Mouse (Mus musculus): ENCODE measurements around the gene Olfr1413. TPM values are rescaled to one million over a fixed set of nuclear protein-coding genes. Genes with fewer than 3 reads are reported as not detected.

The Olfr1413 gene
- total RNA-seq (2021): not detected
- long read RNA-seq, experiment 1: 0 reads
- long read RNA-seq, experiment 2: 0 reads

GRCm38 (mm10) chr1:92571022-92571421 is at the start of gene Olfr1413:
Olfr1413 (plus strand) TSS chr1:92571322.
- intact Hi-C loops (cut with DNase I): no loop called here
- DNase-seq: no peak

GRCm38 (mm10) chr1:92521376-92521775 is 49.7 kb upstream of the Olfr1413 start:
- intact Hi-C loops (cut with DNase I): loop anchor here (2.0 kb wide), 1 partner anchor 89 kb away; no protein-coding TSS in a partner anchor
- DNase-seq: no peak

- intact Hi-C loops (cut with DNase I): no loop called here
- DNase-seq: no peak
Observed at GRCm38 (mm10) chr1:92523764-92524163, 47.4 kb upstream of the Olfr1413 start.

- intact Hi-C loops (cut with DNase I): no loop called here
- no peak for DNase-seq
Observed at GRCm38 (mm10) chr1:92536972-92537371, 34.1 kb upstream of the Olfr1413 start.

DNA sequence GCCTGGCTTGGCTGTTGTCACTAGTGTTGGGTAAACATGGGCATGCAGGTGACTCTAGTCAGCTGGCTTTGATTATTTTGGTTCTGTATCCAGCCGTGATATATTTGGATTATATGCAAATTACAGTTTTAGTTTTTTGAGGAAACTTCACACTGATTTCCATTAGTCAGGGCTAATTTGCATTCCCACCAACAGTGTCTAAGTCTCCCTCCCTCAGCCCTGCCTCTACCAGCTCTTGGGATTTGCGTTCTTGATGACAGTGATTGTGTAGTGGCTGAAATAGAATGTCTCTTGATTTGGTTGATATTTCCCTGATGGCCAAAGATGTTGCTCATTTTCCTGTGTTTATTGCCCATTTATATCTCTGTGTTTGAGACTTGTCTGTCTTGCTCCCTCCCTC is 32.1 kb upstream of the Olfr1413 start:
- intact Hi-C loops (cut with DNase I): no loop called here
- no peak for DNase-seq

DNA sequence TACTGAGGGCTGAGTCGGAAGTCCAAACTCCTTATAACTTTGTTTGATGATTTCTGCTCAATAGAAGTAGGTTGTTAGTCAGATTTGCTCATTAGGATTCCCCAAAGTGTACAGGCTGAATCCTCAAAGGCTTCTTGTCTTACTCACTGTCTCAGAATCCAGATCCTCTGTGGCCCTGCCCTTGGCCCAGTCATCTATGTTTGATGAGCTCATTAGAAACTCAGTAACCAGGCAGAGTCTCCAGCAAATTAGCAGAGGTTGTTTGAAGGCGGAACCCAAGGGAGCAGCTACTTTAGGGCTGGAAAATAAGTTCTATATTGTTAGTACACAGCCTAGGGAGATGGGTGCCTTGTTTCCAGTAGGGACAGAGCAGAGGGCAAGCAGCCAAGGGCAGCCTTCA is 25.2 kb upstream of the Olfr1413 start:
- intact Hi-C loops (cut with DNase I): no loop called here
- no peak for DNase-seq

- no peak for DNase-seq
- intact Hi-C loops (cut with DNase I): no loop called here
Observed at GRCm38 (mm10) chr1:92585479-92585878, 14.4 kb downstream of the Olfr1413 start, which contains the start of gene Olfr1412. Olfr1412 (plus strand) TSS chr1:92585779.

- intact Hi-C loops (cut with DNase I): no loop called here
- DNase-seq: no peak
Observed at GRCm38 (mm10) chr1:92594111-92594510, 23.0 kb downstream of the Olfr1413 start, which contains the start of gene Olfr1411. Olfr1411 (plus strand) TSS chr1:92594411.

DNA sequence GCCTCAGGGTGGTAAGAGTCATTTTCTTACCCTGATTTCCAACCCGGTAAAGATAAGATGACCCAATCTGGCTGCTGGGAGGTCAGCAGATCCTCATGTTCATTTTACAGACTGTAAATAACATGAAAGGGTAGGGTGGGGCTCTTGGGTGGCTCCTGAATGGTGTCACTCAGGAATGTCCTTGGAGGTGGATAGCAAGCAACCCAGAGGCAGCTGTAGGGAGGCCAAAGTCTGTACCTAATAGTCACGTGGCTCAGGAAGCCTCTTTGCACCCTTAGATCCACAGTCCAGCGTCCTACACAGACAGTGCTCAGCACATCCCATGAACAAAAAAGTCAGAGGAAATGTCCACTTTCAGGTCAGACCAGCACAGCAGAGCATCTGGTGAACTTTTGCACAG is 24.9 kb downstream of the Olfr1413 start:
- no peak for DNase-seq
- intact Hi-C loops (cut with DNase I): no loop called here

GRCm38 (mm10) chr1:92605482-92605881 is 34.4 kb downstream of the Olfr1413 start, which contains the start of gene Olfr1410:
Olfr1410 (plus strand) TSS chr1:92605782.
- DNase-seq: no peak
- intact Hi-C loops (cut with DNase I): no loop called here

DNA sequence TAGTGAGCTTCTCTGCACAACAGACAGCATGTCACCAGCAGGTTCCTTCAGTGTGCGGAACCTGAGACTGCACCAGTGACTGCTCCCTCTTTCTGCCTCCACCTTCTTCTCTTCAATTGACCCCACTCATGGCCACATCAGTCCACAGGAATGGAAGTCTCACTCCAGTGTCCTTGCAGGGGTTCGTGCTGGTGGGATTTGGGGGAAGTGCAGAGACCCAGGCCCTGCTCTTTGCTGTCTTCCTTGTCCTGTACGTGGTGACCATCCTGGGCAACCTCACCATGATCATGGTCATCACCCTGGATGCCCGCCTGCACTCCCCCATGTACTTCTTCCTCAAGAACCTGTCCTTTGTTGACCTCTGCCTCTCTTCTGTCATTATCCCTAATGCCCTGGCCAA is 36.6 kb downstream of the Olfr1413 start:
- intact Hi-C loops (cut with DNase I): no loop called here
- DNase-seq: no peak

DNA sequence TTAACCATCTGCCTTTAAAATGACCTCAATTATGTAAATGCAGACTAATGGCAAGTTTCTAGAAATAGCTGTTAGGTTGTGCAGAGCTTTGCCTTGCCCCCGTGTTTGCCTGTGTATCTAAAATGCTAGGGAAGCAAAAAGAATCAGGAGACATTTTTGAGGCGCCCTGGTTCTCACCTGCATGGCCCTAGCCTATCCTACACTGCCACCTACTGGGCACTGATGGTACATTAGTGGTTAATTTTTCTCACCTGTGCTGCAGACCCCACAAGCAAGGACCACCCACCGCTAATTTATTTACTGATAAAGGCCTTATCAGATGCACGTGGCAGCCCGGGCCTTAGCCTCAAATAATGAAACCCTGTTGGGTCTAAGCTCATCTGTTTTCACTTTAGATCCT is 39.9 kb downstream of the Olfr1413 start:
- DNase-seq: no peak
- intact Hi-C loops (cut with DNase I): loop anchor here (2.0 to 10.0 kb wide), 2 partner anchors 90 to 696 kb away; no protein-coding TSS in a partner anchor

DNA sequence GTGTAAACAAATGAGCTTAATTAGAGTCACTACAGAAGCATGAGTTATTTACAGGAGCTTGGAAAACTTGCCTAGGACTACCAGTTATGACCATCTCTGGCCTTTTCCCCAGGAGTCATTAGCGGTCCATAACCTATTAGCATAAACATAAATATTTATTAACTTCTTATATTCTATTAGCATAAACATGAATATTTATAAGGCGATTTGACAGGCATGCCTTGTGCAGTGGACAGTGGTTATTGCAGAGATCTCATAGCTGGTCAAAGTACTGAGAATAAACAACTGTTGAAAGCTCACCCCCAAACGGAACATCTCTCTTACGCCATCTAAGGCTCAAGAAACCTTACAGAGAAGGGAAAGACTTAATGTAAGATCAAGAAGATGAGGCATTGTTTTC is 42.1 kb downstream of the Olfr1413 start:
- DNase-seq: no peak
- intact Hi-C loops (cut with DNase I): loop anchor here (2.0 to 10.0 kb wide), 2 partner anchors 36 to 698 kb away; partner anchors contain the start of gene Otos

DNA sequence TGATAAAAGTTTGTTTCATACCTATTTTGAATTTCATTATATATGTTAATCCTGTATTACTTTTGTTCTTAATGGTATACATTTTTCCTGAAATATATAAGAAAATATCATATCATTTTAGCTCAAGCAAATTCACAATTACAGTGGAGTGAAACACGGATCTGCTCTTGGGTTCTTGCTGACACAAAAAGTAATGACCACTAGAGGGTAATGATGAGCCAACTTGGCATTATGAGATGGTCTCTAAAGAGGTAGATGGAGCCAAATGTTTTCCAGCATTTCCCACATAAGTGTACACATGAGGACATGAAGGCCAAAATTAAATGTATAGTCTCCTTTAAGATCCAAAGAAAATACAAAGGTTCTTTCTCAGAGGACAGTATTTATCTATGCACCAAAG is 43.4 kb downstream of the Olfr1413 start:
- no peak for DNase-seq
- intact Hi-C loops (cut with DNase I): loop anchor here (10.0 kb wide), 1 partner anchor 700 kb away; no protein-coding TSS in a partner anchor

GRCm38 (mm10) chr1:92616046-92616445 is 44.9 kb downstream of the Olfr1413 start:
- no peak for DNase-seq
- intact Hi-C loops (cut with DNase I): loop anchor here (10.0 kb wide), 1 partner anchor 701 kb away; no protein-coding TSS in a partner anchor

DNA sequence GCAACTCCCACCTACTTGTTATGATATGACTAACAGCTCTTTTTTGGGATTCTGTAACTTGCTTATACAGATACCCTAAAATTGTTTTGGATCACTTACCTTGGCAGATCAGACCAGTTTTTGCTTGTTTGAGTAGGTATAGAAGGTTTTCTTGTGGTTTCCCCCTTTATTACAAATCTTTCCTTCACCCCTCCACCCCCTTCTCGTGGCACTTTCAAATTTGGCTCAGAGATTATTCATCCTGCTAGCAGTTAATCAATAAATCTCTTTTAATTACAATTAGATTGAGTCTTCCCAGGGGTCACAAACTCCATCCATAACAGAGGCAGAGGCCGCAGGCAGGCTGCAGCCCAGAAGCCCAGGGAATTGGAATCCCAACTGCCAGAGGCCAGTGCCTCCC is 46.4 kb downstream of the Olfr1413 start, which contains the start of gene Olfr12:
Olfr12 (plus strand) TSS at position 301 of the 400 bp plus-strand sequence.
- intact Hi-C loops (cut with DNase I): loop anchor here (10.0 kb wide), 1 partner anchor 703 kb away; no protein-coding TSS in a partner anchor
- DNase-seq: no peak

GRCm38 (mm10) chr1:92618360-92618759 is 47.2 kb downstream of the Olfr1413 start:
- intact Hi-C loops (cut with DNase I): loop anchor here (10.0 kb wide), 1 partner anchor 704 kb away; no protein-coding TSS in a partner anchor
- no peak for DNase-seq

Other genes with a start within 250 kb of the Olfr1413 start
- 100 to 1,000 TPM; 447 to 473 TPM for gene Ndufa10, start 97.5 kb upstream of the Olfr1413 start, total RNA-seq (2021)
- not detected for gene Olfr1416, start 86.2 kb upstream of the Olfr1413 start, total RNA-seq (2021)
- not detected for gene Olfr1415, start 75.2 kb upstream of the Olfr1413 start, total RNA-seq (2021)
- not detected for gene Olfr1414, start 52.7 kb upstream of the Olfr1413 start, total RNA-seq (2021)
- not detected for gene Olfr1412, start 14.5 kb downstream of the Olfr1413 start, total RNA-seq (2021)
- gene Olfr1411, start 23.1 kb downstream of the Olfr1413 start, total RNA-seq (2021): not detected
- gene Olfr1410, start 34.5 kb downstream of the Olfr1413 start, total RNA-seq (2021): not detected
- gene Olfr12, start 46.5 kb downstream of the Olfr1413 start, total RNA-seq (2021): not detected
- 100 to 1,000 TPM; 170 to 184 TPM for gene Cops9, start 70.7 kb downstream of the Olfr1413 start, total RNA-seq (2021)
- gene Otos, start 77.5 kb downstream of the Olfr1413 start, total RNA-seq (2021): not detected